Mouse (Mus musculus) T-cell, adult 2 months (primary cell): ENCODE results near the gene Oas1c.
A peak's percentile ranks its signal among the peaks of the same experiment; 100 is the strongest.
"Not testable (repeated sequence)": the region's sequence is repeated elsewhere in the genome, so short reads cannot be mapped to it uniquely, and the experiment has no call there.

Experiments
- DNase-seq: peaks from one replicate; pipeline ENCODE4 v3.0.0; 2022; ENCODE audit warnings: low spot score

Oas1c gene

DNA sequence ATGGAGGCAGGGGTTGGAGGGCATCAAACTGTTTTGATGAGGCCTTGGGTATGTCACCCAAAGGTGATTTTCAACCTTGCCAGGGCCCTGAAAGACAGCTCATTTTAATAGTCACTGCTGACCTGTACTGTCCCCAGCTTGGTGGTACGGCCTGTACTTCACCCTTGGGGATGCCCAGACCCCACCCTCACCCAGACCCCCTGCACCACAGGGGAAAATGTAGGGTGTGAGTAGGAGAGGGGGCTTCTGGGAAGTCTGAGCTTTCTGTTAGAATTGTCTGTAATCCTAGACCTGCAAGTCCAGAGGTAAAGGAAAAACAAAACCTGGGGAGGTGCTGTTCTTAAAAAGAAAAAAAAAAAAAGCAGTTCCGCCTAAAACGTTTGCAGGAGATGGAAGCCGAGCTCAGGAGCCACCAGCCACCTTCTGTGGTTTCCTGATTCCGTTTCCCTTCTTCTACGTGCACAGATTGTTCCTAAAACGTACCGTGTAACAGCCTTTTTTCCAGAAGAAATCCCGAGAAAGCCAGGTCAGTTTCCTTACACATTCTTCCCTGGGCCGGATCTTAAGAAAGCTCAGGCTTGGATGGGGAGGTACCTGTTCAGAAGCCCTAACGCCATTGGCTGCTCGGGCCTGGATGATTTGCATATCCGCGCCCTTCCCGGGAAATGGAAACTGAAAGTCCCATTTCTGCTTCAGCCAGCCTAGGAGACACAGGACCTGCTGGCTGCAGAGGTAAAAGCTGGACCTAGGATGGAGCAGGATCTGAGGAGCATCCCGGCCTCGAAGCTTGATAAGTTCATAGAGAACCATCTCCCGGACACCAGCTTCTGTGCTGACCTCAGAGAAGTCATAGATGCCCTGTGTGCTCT, at the start of gene Oas1c:
Gene Oas1c (minus strand): TSS at position 564 of the 869 bp plus-strand sequence.
- DNase-seq: peak; percentile 82

DNA sequence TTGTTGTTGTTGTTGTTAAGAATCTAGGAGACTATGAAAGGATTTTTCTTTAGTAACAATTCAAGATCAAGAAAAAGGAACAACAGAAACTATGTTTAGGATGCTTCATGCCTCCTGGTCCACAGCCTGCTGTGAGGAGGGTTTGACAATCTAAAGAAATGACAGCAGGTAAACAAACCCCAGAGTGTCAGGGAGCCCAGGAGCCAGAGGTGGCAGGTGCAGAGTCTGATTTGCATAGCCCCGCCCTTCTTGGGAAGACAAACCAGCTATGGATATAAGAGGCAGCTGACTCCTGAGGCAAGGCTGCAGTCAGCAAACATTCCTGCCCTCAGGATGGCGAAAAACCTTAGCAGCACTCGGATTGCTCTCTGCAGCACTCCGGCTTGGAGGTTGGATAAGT, 48.8 kb upstream of the Oas1c start, which contains the start of gene Oas1h:
Gene Oas1h (plus strand): TSS at position 301 of the 400 bp plus-strand sequence.
- no peak for DNase-seq

DNA sequence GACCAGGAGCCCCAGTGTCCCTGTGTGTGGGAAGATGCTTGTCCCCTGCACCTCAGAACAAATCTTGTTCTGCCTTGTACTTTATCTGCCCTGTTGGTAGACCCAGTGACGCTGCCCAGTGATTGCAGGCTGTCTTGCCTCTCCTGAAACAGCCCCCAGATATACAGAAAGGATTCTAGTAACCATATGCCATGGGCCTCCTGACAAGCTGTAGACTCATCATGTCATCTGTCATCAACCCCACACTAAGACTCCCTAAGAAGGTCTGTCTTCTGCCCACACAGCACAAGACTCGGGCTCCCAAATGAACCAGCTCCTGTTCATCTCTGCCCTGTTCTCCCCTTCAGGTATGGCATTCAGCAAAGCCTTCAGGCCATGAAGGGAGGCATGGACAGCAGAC, 46.9 kb upstream of the Oas1c start:
- DNase-seq: no peak

DNA sequence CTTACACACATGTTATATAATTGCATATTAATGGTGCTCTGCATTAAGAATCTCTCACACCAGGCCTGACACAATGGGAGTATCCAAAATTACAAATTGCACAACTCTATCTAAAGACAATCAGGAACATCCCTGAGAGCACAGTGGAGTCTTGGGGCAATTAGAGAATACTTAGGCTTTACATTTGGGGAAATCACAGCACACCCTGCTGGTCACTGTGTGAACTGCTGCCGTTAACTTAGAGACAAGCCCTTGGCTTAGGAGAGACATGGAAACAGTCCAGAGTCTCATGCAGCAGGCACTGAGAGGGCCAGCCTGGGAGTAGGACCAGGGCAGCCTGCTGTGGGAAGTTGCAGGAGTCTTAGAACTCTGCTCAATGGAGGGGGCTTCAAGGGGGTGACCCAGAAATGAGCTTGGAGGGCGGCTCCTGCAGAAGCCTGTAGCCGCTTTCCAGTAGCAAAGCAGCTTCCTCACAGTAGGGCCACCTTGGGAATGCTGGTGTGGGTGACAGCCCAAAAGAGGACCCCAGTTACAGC, 37.4 kb upstream of the Oas1c start:
- DNase-seq: peak; percentile 33

DNA sequence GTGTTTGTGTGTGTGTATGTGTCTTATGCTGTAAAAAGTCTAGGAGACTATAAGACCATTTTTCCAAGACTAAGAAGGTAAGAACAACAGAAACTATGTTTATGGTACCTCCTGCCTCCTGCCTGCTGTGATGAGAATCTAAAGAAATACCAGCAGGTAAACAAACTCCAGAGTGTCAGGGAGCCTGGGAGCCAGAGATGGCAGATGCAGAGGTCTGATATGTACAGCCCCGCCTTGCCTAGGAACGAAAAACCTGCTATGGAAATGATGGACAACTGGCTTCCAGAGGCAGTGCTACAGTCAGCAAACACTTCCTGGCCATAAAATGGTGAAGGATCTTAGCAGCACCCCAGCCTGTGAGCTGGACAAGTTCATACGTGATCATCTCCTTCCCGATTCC, 34.8 kb upstream of the Oas1c start, which contains the start of gene Oas1f:
Gene Oas1f (plus strand): TSS at position 301 of the 400 bp plus-strand sequence.
- DNase-seq: no peak

DNA sequence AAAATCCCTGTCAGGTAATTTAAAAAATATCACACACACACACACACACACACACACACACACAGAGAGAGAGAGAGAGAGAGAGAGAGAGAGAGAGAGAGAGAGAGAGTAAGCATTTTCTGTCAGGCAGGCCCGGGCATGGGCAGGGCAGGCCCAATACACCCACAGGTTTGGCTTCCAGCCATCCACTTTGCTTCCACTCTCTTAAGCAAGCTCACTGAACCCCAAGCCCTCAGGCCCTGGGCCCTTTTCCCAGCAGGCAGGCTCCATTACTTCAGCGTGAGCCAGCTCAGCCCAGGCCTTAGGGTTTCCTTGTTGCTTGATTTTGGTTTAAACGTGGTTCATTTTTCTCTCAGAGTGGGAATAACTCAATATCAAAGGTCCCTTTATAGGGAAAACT, 32.4 kb upstream of the Oas1c start:
- no peak for DNase-seq

DNA sequence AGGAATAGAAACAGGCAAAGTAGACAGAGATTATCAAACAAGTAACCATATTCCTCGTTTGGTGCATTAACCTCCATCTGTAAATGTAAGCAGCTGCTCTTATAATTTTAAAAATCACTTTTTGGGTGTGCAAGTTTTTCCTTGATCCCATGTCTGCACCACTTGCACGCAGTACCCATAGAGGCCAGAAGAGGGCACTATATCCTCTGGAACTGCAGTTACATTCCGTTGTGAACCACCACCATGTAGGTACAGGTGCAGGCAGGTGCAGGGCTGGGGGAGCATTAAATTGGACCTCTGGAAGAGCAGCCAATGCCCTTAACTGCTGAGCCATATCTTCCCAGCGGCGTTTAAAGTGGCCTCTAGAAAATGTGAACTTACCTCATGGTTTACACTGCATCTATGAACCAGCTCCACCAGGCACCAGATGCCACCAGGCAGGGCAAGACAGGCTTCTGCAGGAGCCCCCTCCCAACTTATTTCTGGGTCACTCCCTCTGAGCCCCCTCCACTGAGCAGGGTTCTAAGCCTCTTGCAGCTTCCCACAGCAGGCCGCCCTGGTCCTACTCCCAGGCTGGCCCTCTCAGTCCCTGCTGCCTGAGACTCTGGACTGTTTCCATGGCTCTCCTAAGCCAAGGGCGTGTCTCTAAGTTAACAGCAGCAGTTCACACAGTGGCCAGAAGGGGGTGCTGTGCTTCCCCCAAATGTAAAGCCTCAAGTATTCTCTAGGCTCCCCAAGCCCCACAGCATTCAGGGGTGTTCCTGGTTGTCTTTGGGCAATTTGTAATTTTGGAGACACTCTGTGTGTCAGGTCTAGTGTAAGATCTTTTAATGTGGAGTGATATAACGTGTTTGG, 24.6 kb upstream of the Oas1c start:
- DNase-seq: peak; percentile 46

DNA sequence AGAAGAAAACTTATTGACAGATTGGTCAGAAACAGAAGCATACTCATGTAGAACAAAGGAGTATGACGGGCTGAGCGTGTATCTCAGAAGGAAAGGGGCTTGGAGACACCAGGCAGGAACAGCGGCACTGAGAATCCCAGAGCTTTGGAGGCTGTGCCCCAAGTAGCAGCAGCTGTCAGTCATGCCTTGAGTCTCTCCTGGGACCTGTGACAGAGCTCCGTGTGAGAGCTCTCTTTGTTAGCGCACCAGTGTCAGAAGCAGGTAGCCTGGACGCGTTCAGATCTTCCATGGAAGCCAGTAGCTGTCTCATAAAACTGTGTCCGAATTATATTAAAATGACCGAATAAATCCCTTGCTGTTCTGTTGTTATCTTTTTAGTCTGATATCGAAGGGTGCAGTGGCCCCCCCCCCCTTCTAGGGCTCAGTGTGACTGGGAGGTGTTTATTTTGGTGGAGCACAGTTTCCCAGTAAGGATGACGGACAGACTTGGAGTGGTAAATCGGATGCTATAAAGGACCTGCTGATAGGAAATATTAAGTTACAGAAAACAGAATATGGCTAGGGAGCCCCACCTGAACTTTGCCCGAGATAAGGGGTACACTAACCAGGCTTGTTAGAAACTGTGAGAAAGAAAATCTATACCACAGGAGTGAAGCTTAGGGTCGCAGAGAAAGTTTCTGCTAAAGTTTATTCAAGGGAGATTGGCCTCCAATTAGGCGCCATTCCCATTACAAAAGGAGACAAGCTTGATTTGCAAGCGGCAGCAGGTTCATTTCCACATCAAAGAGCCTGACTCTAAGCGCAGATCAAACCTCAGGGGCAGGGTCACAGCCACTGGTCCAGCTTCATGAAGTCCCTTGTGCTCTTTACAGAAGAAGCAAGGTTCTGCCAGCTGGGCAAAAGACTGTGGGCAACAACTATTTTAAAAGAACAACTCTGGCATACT, 21.3 kb upstream of the Oas1c start:
- no peak for DNase-seq

DNA sequence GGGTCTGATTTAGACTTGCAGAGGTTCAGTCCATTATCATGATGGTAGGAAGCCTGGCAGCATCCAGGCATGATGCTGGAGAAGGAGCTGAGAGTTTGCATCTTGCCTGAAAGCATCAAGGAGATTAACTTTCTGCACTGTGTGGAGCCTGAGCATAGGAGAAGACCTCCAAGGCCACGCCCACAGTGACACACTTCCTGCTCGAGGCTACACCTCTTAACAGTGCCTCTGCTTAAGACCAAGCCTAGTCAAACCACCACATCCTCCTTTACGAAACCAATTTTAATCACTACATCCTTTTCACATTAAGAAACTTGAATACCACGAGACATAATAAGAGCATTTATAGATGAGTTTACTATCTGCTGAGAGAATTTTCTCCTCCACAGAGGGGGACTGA, 18.7 kb upstream of the Oas1c start:
- peak; percentile 76 for DNase-seq

DNA sequence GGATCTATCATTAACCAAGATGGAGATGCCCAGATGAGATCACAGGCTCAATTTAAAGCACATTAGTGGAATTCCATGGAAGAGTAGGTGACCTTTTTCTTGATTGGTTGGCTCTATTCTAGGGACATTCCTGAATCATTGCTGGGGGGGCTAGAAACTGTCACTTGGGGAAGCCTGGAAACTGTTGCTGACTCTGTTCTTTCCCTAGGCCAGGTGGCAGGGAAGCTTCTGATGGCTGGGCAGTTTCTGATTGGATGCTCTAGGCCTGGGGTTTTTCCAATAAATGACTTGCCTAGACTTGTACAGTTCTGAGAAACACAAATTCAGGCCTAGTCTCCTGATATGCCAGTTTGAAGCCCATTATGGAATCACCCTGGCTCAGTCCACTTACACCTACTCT, 6.7 kb upstream of the Oas1c start:
- no peak for DNase-seq

DNA sequence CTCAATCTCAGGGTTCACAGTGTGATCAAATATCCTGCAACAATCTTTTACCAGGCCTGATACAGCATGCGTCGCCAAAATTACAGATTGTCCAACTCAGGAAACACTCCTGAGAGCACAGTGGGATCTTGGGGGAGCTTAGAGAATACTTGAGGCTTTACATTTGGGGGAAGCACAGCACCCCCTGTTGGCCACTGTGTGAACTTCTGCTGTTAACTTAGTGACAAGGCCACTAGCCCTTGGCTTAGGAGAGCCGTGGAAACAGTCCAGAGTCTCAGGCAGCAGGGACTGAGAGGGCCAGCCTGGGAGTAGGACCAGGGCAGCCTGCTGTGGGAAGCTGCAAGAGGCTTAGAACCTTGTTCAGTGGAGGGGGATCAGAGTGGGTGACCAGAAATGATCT, 3.6 kb upstream of the Oas1c start:
- DNase-seq: peak; percentile 60

DNA sequence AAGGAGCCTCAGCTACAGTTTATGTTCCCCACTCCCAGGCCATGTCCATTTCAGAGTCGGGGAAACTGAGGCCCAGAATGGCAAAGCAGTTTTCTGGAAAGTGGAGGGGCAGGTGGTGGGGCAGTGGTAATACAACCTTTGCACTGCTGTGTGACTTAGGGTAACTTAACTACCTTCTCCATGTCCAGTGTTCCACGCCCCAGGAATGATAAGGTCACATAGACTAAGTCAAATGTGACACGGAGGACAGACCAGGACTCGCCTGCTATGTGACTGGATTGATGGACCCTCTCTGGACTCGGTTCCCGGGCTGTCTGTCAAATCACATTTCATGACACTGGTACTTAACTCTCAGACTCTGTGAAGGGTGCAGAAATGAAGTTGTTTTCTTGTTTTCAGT, 709 bp upstream of the Oas1c start:
- no peak for DNase-seq

DNA sequence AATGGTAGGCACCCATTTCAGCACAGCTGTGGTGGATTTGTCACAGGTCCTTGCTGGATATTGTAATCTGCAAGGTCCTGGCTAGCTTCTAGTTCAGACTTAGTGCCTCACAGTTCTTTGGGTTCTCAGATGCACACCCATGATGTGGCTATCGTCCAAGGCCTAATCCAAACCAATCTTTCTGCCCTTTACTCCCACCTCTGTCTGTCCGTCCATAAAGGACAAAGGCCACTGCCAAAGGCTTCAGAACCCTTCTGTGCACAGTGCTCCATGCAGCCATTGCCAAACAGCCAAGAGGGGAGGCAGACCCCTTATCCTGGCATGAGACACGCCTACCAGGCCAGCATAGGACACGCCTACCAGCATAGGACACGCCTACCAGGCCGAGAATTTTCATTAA, 3.1 kb downstream of the Oas1c start:
- DNase-seq: no peak

DNA sequence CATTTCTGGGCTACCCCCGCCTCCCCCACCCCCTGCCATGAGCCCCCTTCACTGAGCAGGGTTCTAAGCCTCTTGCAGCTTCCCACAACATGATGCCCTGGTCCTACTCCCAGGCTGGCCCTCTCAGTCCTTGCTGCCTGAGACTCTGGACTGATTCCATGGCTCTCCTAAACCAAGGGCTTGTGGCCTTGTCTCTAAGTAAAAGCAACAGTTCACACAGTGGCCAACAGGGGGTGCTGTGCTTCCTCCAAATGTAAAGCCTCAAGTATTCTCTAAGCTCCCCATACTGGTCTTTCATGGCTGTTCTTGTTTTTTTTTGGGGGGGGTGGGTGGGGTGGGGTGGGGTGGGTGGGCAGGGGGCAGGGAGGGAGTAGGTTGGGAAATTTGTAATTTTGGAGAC, 5.9 kb downstream of the Oas1c start:
- DNase-seq: peak; percentile 60

DNA sequence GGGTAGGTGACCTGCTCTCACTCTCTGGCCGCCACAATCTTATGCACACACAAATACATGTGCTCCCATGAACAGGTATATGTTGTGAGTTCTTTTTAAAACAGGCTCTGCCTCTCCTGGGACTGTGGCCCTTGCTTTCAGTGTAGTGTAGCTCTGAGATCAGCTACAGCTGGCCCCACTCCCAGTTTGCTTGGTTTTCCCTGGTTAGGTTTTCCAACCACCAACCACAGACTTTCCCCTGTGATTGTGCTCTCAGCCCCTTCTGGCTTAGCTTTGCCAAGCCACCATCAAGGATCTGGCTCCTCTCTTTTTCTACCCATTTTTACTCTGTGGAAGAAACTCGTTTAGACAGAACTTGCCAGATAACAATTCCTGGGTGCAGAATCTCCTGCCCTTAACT, 8.7 kb downstream of the Oas1c start:
- DNase-seq: no peak

DNA sequence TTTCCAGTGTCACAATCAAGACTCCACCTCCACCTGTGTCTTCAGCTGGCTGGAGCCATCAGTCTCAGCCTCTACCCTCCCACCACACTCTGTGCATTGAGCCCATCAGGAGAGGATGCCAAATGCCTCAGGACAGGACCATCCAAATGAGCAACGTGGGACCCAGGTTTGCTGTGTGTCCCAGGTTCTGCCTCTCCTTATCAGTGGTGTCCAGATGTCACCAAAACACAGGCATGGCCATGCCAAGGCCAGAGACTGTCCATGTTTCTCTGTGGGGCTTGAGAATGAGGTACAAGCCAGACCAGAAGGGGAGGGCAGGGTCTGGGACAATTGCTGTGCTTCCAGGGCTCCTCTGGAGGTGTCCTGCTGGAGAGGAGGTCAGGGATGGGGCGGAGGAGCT, 13.4 kb downstream of the Oas1c start:
- not testable (repeated sequence) for DNase-seq

DNA sequence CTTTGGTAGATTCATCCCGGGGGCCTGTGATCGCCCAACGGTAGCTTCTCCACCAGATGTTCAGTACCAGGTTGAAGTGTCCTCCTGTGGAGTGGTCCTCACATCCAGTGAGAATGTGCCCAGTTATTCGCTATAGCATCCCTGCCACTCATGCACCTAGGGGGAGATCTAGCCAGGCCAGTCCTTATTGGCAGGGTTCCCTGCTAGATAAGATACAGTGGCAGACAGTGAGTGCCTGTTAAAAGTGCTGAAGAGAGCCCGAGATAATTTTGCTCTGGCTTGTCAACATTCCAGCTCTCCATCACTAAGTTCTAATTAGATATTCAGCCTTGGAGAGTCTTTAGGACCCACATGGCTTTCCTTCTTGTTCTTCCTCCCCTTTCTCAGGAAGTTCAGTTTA, 14.2 kb downstream of the Oas1c start:
- DNase-seq: not testable (repeated sequence)

DNA sequence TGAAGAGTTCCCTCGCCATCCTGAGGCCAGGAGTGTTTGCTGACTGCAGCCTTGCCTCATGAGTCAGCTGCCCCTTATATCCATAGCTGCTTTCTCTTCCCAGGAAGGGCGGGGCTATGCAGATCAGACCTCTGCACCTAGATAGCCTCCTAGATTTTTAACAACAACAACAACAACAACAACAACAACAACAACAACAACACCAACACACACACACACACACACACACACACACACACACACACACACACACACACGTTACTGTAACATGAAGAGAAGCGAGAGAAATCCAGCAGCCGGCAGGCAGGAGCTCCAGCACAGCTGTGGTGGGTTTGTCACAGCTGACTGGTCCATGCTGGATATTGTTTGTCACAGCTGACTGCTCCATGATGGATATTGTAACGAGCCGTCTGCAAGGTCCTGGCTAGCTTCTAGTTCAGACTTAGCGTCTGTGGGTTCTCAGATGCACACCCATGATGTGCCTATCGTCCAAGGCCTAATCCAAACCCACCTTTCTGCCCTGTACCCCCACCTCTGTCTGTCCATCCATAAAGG, 16.8 kb downstream of the Oas1c start, which contains the start of gene Oas1e:
Gene Oas1e (minus strand): TSS at position 51 of the 555 bp plus-strand sequence.
- not testable (repeated sequence) for DNase-seq

DNA sequence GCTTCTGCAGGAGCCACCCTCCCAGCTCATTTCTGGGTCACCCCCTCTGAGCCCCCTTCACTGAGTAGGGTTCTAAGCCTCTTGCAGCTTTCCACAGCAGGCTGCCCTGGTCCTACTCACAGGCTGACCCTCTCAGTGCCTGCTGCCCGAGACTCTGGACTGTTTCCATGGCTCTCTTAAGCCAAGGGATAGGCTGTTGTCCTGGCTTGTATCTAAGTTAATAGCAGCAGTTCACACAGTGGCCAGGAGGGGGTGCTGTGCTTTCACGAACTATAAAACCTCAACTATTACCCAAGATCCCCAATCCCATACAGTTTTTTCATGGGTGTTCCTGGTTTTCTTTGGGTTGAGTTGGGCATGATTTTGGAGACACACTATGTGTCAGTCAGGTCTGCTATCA, 19.3 kb downstream of the Oas1c start:
- peak; percentile 36 for DNase-seq

DNA sequence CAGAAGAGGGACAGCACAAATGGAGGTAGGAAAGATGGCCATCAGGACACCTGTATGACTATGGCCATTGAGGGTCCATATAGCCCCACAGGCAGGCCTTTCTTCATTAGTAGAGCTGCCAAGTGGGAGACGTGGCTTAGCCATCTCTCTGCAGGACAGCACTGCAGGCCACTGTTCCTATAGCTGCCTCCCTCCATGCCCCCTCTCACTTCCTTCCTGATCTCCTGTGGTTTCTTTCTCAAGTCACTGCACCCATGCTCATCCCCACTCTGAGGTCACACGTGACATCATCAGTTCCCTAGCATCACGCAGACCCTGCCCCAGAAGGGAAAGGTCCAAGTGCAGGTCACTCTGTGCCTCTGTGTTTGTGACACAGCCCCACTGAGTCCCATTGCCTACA, 25.3 kb downstream of the Oas1c start:
- no peak for DNase-seq

DNA sequence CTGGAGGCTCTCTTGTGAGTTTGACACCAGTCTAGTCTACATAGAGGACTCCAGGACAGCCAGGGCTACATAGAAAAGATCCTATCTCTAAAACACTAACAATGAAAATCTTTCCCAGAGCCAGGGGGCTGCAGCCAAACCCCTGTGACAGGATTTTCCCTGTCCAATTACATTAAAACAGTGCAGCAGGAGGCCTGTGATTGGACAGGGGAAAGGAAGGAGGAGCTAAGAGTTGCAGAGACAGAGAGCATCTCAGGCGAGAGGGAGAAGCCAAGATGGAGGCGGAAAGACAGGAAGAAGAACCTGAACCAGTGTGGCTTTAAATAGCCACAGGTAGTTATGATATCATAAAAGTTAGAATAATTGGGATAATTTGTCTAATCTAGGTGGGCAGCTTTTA, 29.9 kb downstream of the Oas1c start:
- no peak for DNase-seq
